Mouse (Mus musculus) gastrocnemius, postnatal 4 days (tissue): Measurements from ENCODE around the gene Tecpr2. TPM values are rescaled to one million over a fixed set of nuclear protein-coding genes. Genes with fewer than 3 reads are reported as not detected.

Source experiments
- DNase-seq, 2 experiments: peaks; one replicate each; pipeline ENCODE4 v3.0.0; 2021 to 2022; ENCODE audit warnings: low spot score in 2 of 2, mixed read lengths in 2 of 2
- total RNA-seq, 2 experiments: library from RNA; stranded (reverse); gene quantifications; 2 replicates each; pipeline ENCODE4 v1.2.3; 2021

Gene Tecpr2
- total RNA-seq, 2 experiments from 2014 or later: 4.8 to 5.4 TPM

GRCm38 (mm10) chr12:110861256-110861655, 27.8 kb upstream of the Tecpr2 start:
- no peak for DNase-seq

- DNase-seq: no peak
Measured at GRCm38 (mm10) chr12:110864008-110864407, 25.1 kb upstream of the Tecpr2 start.

- DNase-seq: no peak
Measured at GRCm38 (mm10) chr12:110865571-110865970, 23.5 kb upstream of the Tecpr2 start.

- DNase-seq: no peak
Measured at GRCm38 (mm10) chr12:110865989-110866388, 23.1 kb upstream of the Tecpr2 start.

GRCm38 (mm10) chr12:110870107-110870506, 19.0 kb upstream of the Tecpr2 start:
- no peak for DNase-seq

- DNase-seq: no peak
Measured at GRCm38 (mm10) chr12:110871247-110871646, 17.8 kb upstream of the Tecpr2 start.

GRCm38 (mm10) chr12:110875351-110875750, 13.7 kb upstream of the Tecpr2 start:
- no peak for DNase-seq

- DNase-seq: no peak
Measured at GRCm38 (mm10) chr12:110882291-110882690, 6.8 kb upstream of the Tecpr2 start.

GRCm38 (mm10) chr12:110885251-110885650, 3.8 kb upstream of the Tecpr2 start:
- DNase-seq: no peak

- DNase-seq: no peak
Measured at GRCm38 (mm10) chr12:110888106-110888505, 958 bp upstream of the Tecpr2 start.

- no peak for DNase-seq
Measured at GRCm38 (mm10) chr12:110888606-110889005, 458 bp upstream of the Tecpr2 start.

GRCm38 (mm10) chr12:110891887-110892286, 2.8 kb downstream of the Tecpr2 start:
- no peak for DNase-seq

- DNase-seq: no peak
Measured at GRCm38 (mm10) chr12:110902106-110902505, 13.0 kb downstream of the Tecpr2 start.

- no peak for DNase-seq
Measured at GRCm38 (mm10) chr12:110903536-110903935, 14.5 kb downstream of the Tecpr2 start.

- no peak for DNase-seq
Measured at GRCm38 (mm10) chr12:110907845-110908244, 18.8 kb downstream of the Tecpr2 start.

GRCm38 (mm10) chr12:110909962-110910361, 20.9 kb downstream of the Tecpr2 start:
- DNase-seq: no peak

GRCm38 (mm10) chr12:110915761-110916160, 26.7 kb downstream of the Tecpr2 start:
- no peak for DNase-seq

GRCm38 (mm10) chr12:110920254-110920653, 31.2 kb downstream of the Tecpr2 start:
- no peak for DNase-seq

- DNase-seq: no peak
Measured at GRCm38 (mm10) chr12:110921572-110921971, 32.5 kb downstream of the Tecpr2 start.

GRCm38 (mm10) chr12:110932820-110933219, 43.8 kb downstream of the Tecpr2 start:
- DNase-seq: no peak

- DNase-seq: peak; percentile 36 to 77
Measured at GRCm38 (mm10) chr12:110935983-110936620, 47.0 kb downstream of the Tecpr2 start.

GRCm38 (mm10) chr12:110937496-110937895, 48.4 kb downstream of the Tecpr2 start:
- no peak for DNase-seq

- DNase-seq: no peak
Measured at GRCm38 (mm10) chr12:110939385-110939784, 50.3 kb downstream of the Tecpr2 start.
